Mouse (Mus musculus) liver, embryonic 11.5 days (tissue): ENCODE measurements around the gene Lrrc8d. TPM values are rescaled to one million over a fixed set of nuclear protein-coding genes. Genes with fewer than 3 reads are reported as not detected.

Source experiments
- ATAC-seq: fragments of 200-750 bp; cut with Nextera tagmentation; replicated peaks from 2 replicates; pipeline ENCODE4 v1.8.0; 2017; ENCODE audit warnings: moderate number of reproducible peaks, mild to moderate bottlenecking, moderate TSS enrichment, moderate library complexity; ENCODE audit not compliant: low FRiP score
- DNase-seq: peaks from one replicate; pipeline ENCODE4 v3.0.0-alpha.2; 2017; ENCODE audit warnings: low spot score
- H3K27ac ChIP-seq: fragments of 300-500 bp; sonication (generic); 2 replicates; pipeline ENCODE4 v1.5.1; 2014; ENCODE audit warnings: mild to moderate bottlenecking, low read depth, low read length, control low read depth
- H3K27me3 ChIP-seq: fragments of 300-500 bp; sonication (generic); replicated peaks from 2 replicates; pipeline ENCODE4 v1.6.1; 2014; ENCODE audit warnings: low read length, mixed read lengths; ENCODE audit not compliant: control insufficient read depth, insufficient read depth
- H3K36me3 ChIP-seq: fragments of 300-500 bp; sonication (generic); 2 replicates; pipeline ENCODE4 v1.6.1; 2014; ENCODE audit warnings: mild to moderate bottlenecking, low read length, moderate library complexity, mixed read lengths; ENCODE audit not compliant: control insufficient read depth, insufficient read depth
- H3K4me1 ChIP-seq: fragments of 300-500 bp; sonication (generic); replicated peaks from 2 replicates; pipeline ENCODE4 v1.6.1; 2014; ENCODE audit warnings: low read length, mixed read lengths; ENCODE audit not compliant: control insufficient read depth, insufficient read depth
- H3K4me2 ChIP-seq: fragments of 300-500 bp; sonication (generic); 2 replicates; pipeline ENCODE4 v1.6.1; 2014; ENCODE audit warnings: mild to moderate bottlenecking, control low read depth, moderate library complexity
- H3K4me3 ChIP-seq: fragments of 300-500 bp; sonication (generic); 2 replicates; pipeline ENCODE4 v1.5.1; 2014; ENCODE audit warnings: low read depth, low read length, control low read depth
- H3K9ac ChIP-seq: fragments of 300-500 bp; sonication (generic); 2 replicates; pipeline ENCODE4 v1.6.1; 2014; ENCODE audit warnings: low read depth, low read length, control low read depth
- H3K9me3 ChIP-seq: fragments of 300-500 bp; sonication (generic); 2 replicates; pipeline ENCODE4 v1.6.1; 2016; ENCODE audit warnings: low read length, inconsistent platforms, mixed read lengths; ENCODE audit not compliant: control insufficient read depth
- WGBS: fragments of 180-500 bp; shearing (Covaris S2); extraction: QIAGEN DNeasy Blood & Tissue Kit; methylation state at CpG from one replicate; pipeline ENCODE4 v1.1.7; 2014; 5-methylcytosine and 5-hydroxymethylcytosine counted together
- polyA plus RNA-seq: library from polyadenylated mRNA; unstranded; fragments of >200 nt; fragmentation: Nextera tagmentation; extraction: Ambion mirVana; gene quantifications from 2 replicates; pipeline ENCODE4 v1.2.1, GENCODE M21; 2014

The Lrrc8d gene
- polyA plus RNA-seq, 1 experiment from 2014 or later, result 18.0 TPM

GRCm38 (mm10) chr5:105667411-105667810, 32.4 kb upstream of the Lrrc8d start:
- H3K9ac ChIP-seq, result no peak overlapping the region
- no peak overlapping the region for H3K4me2 ChIP-seq
- 84% methylated on average over 6 of the region's 6 CpGs for WGBS
- no peak overlapping the region for H3K4me3 ChIP-seq
- no peaks in the 10 kb centered on the region for H3K4me1 ChIP-seq
- H3K36me3 ChIP-seq, result no peaks in the 10 kb centered on the region
- no peaks in the 10 kb centered on the region for H3K9me3 ChIP-seq
- H3K27ac ChIP-seq, result no peak overlapping the region
- DNase-seq (no peak), ATAC-seq (no peak)
- H3K27me3 ChIP-seq, result no peaks in the 10 kb centered on the region

- no peaks in the 10 kb centered on the region for H3K9me3 ChIP-seq
- no peak overlapping the region for H3K27ac ChIP-seq
- no peak overlapping the region for H3K4me2 ChIP-seq
- no peaks in the 10 kb centered on the region for H3K27me3 ChIP-seq
- no peak for DNase-seq
- WGBS, result 76% methylated on average over 2 of the region's 2 CpGs
- no peak overlapping the region for H3K9ac ChIP-seq
- no peaks in the 10 kb centered on the region for H3K4me1 ChIP-seq
- no peaks in the 10 kb centered on the region for H3K36me3 ChIP-seq
- H3K4me3 ChIP-seq, result no peak overlapping the region
- ATAC-seq, result no peak
These were observed 30.7 kb upstream of the Lrrc8d start for GRCm38 (mm10) chr5:105669086-105669485.

- Histone ChIP-seq H3K36me3 (no peaks in the 10 kb centered on the region), H3K4me2 (no peak overlapping the region), H3K27ac (no peak overlapping the region), H3K9ac (no peak overlapping the region), H3K4me3 (no peak overlapping the region), H3K9me3 (no peaks in the 10 kb centered on the region), H3K27me3 (no peaks in the 10 kb centered on the region), H3K4me1 (no peaks in the 10 kb centered on the region)
- ATAC-seq, result no peak
- 56% methylated on average over 10 of the region's 10 CpGs for WGBS
- DNase-seq, result no peak
These were observed 30.0 kb upstream of the Lrrc8d start for GRCm38 (mm10) chr5:105669508-105670353.

- no peak for ATAC-seq
- no peak overlapping the region for H3K27ac ChIP-seq
- no peak for DNase-seq
- no peak overlapping the region for H3K4me3 ChIP-seq
- H3K4me1 ChIP-seq, result no peaks in the 10 kb centered on the region
- H3K9ac ChIP-seq, result no peak overlapping the region
- no peak overlapping the region for H3K4me2 ChIP-seq
- H3K36me3 ChIP-seq, result no peaks in the 10 kb centered on the region
- WGBS, result 71% methylated on average over 4 of the region's 4 CpGs
- no peaks in the 10 kb centered on the region for H3K9me3 ChIP-seq
- no peaks in the 10 kb centered on the region for H3K27me3 ChIP-seq
These were observed 27.4 kb upstream of the Lrrc8d start for GRCm38 (mm10) chr5:105672332-105672731.

- Histone ChIP-seq H3K4me3 (no peak overlapping the region), H3K4me1 (peaks cover 2% of the 10 kb centered on the region), H3K27ac (no peak overlapping the region), H3K27me3 (no peaks in the 10 kb centered on the region), H3K4me2 (no peak overlapping the region), H3K9me3 (no peaks in the 10 kb centered on the region), H3K36me3 (no peaks in the 10 kb centered on the region), H3K9ac (no peak overlapping the region)
- no peak for ATAC-seq
- DNase-seq, result no peak
- WGBS, result 72% methylated on average over 4 of the region's 4 CpGs
These were observed 24.3 kb upstream of the Lrrc8d start for GRCm38 (mm10) chr5:105675511-105675910.

- Histone ChIP-seq H3K9me3 (no peaks in the 10 kb centered on the region), H3K27ac (no peak overlapping the region), H3K4me3 (no peak overlapping the region), H3K9ac (no peak overlapping the region), H3K4me2 (no peak overlapping the region), H3K36me3 (no peaks in the 10 kb centered on the region), H3K4me1 (peaks cover 3% of the 10 kb centered on the region), H3K27me3 (no peaks in the 10 kb centered on the region)
- 81% methylated on average over 2 of the region's 2 CpGs for WGBS
- ATAC-seq (no peak), DNase-seq (no peak)
These were observed 22.7 kb upstream of the Lrrc8d start for GRCm38 (mm10) chr5:105677071-105677470.

GRCm38 (mm10) chr5:105678243-105678642, 21.5 kb upstream of the Lrrc8d start:
- H3K4me3 ChIP-seq, result no peak overlapping the region
- ATAC-seq, result no peak
- H3K36me3 ChIP-seq, result no peaks in the 10 kb centered on the region
- H3K9ac ChIP-seq, result no peak overlapping the region
- DNase-seq, result no peak
- H3K9me3 ChIP-seq, result no peaks in the 10 kb centered on the region
- WGBS, result 71% methylated on average over 8 of the region's 8 CpGs
- H3K27me3 ChIP-seq, result no peaks in the 10 kb centered on the region
- no peak overlapping the region for H3K27ac ChIP-seq
- H3K4me1 ChIP-seq, result peaks cover 3% of the 10 kb centered on the region
- no peak overlapping the region for H3K4me2 ChIP-seq

- DNase-seq, result no peak
- Histone ChIP-seq H3K4me1 (peaks cover 3% of the 10 kb centered on the region), H3K4me3 (no peak overlapping the region), H3K9ac (no peak overlapping the region), H3K4me2 (no peak overlapping the region), H3K27ac (no peak overlapping the region), H3K9me3 (no peaks in the 10 kb centered on the region), H3K27me3 (no peaks in the 10 kb centered on the region), H3K36me3 (no peaks in the 10 kb centered on the region)
- 49% methylated on average over 4 of the region's 4 CpGs for WGBS
- no peak for ATAC-seq
These were observed 20.5 kb upstream of the Lrrc8d start for GRCm38 (mm10) chr5:105679261-105679660.
